Mouse (Mus musculus): ENCODE results near the gene Dusp6.
"Not testable (repeated sequence)": the region's sequence is repeated elsewhere in the genome, so short reads cannot be mapped to it uniquely, and the experiment has no call there.

Gene Dusp6

DNA sequence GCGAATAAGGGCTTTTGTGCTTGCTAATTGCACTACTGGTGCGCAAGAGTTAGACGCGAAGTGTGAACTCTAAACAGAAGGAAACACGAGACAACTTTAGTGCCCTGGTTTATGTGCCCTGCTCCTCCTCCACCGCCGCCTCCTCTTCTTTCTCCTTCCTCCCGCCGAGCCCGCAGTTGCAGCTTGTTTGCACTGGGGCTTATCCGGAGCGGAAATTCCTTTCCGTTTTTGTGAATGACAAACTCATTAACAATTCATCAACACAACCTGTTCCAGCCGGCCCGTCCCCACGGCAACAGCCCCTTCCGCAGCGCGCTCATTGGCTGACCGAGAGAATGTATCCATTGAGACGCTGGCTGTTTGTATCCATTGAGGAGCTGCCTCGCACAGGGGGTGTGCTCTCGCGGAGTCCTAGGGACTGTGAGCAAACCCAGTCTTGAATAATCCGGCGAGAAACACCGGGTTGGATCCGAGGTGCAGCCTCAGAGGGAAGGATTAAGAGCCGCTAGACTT lies at the start of gene Dusp6:
TSS of gene Dusp6 (plus strand) at position 365 of the 513 bp plus-strand sequence.
- peak; percentile 92 for DNase-seq (ENCODE audit: low read depth, low spot score)

DNA sequence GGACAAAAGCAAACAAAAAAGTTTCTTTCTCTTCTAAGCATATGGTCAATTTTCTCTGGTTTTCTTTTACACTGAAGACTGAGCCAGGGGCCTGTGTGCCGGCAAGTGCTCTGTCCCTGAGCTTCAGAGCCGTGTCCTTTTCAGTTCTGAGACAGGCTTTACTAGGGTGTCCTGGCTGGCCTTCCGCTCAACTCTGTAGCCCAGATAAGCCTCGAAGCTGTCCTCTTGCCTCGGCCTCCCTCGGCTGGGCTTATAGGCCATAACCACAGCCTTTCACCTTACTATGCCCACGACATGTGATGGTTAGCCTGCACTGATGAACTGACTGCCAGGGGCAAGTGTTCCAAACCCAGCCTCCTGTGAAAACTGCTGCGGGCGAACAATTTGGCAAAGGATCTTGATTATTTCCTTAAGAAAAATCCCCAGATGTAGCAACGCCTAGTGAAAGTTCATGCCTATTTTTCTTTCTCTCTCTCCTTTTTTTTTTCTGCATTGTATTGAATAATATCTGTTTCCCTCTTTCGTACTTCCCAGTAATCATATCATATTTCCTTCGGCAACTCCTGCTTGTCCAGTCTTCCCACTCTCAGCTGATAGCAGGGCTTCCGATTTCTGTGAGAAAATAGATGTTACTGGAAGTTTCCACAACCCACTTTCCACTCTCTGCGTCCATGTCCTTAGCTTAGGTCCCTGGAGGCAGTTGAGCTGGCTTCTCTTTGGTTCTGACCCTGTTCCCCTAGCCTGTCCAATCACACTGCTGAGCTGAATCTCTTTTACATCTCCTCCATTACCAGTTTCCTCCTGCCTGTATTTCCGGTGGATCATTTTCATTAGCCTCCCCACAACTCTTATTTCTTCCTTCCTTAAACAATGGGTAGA lies 48.4 kb upstream of the Dusp6 start:
- no peak for DNase-seq (ENCODE audit: low read depth, low spot score)

DNA sequence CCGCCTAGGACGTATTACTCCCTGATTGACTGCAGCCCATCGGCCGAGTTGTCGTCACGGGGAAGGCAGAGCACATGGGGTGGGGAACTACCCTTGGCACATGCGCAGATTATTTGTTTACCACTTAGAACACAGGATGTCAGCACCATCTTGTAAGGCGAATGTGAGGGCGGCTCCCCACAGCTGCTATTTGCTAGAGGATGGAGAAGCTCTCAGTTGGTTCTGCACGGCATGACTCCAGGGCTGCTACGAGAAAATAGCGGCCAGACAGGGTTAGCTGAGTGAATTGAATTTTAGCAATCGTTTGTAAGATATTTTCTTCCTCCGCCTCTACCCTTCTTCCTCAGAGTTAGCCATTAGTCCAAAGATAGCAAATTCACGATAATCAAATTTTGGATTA lies 46.5 kb upstream of the Dusp6 start:
- not testable (repeated sequence) for DNase-seq (ENCODE audit: low read depth, low spot score)

DNA sequence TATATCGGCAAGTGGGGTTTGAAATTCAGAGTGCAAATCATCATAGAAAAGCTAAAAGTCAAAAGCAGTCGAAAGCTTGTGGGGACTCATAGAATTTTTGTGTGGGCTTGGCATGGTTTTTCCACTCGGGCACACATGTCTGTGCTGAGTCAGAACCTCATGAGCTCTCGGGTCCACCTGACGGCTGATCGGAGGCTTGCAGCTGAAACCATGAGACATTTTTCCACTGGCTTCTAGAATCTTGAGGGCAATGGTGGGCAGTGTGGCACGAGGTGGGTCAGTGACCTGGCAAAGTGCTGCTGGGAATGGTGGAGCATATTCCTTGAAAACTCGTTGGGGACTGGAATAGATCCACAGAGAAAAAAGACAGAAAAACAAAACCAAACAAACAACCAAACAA lies 41.5 kb upstream of the Dusp6 start:
- peak; percentile 65 for DNase-seq (ENCODE audit: low read depth, low spot score)

DNA sequence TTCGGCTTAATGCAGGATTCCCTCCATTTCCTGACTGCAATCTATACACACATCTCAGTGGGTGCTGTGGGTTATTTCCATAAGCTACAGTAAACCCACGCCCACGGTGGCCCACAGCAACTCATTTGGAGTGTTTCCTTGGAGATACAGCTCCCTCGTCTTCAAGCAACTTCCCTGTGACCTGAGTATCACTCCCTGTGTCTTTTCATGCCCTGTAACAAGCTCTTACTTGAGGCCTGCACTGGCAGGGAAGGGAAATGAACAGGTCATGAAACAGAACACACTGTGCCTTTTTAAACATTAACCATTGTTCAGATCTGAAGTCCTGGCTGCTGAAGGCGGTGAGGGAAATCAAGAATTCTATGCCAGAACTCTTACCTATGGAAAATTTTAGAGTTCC lies 40.3 kb upstream of the Dusp6 start:
- DNase-seq (ENCODE audit: low read depth, low spot score), result no peak

DNA sequence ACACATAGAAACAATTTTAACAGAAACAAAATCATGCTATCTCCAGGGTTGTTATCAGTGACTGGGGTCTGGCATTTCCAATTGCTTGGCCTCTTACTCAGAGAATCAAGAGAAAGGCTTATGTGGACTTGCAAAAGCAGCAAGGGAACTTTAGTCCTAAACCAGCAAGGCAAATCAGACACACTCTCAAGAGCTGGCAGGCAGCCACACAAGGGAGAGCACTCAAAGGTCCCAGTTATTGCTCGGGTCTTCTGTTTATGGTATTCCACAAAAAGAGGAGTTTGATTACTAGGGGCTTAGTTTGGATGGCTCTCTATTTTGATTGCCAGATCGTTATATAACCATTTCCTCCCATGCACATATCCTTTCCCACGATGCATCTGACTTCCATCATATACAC lies 38.8 kb upstream of the Dusp6 start:
- no peak for DNase-seq (ENCODE audit: low read depth, low spot score)

DNA sequence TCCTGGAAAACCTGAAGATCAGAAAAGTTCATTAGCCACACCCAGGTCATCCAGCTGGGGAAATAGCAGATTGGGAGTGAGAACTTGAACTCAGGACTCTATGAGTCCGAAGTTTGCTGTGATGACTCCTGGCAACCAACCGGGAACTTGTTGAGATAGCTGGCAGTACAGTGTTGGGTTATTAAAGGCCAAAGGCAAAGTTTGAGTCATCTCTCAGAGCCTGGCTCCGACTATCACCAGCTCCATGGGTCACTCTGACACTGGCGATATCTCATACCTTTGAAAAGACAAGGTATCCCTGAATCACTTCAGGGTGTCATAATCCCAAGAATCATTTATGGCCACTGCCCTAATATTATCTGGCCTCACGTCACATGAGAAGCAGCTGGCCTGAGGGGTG lies 36.2 kb upstream of the Dusp6 start:
- no peak for DNase-seq (ENCODE audit: low read depth, low spot score)

DNA sequence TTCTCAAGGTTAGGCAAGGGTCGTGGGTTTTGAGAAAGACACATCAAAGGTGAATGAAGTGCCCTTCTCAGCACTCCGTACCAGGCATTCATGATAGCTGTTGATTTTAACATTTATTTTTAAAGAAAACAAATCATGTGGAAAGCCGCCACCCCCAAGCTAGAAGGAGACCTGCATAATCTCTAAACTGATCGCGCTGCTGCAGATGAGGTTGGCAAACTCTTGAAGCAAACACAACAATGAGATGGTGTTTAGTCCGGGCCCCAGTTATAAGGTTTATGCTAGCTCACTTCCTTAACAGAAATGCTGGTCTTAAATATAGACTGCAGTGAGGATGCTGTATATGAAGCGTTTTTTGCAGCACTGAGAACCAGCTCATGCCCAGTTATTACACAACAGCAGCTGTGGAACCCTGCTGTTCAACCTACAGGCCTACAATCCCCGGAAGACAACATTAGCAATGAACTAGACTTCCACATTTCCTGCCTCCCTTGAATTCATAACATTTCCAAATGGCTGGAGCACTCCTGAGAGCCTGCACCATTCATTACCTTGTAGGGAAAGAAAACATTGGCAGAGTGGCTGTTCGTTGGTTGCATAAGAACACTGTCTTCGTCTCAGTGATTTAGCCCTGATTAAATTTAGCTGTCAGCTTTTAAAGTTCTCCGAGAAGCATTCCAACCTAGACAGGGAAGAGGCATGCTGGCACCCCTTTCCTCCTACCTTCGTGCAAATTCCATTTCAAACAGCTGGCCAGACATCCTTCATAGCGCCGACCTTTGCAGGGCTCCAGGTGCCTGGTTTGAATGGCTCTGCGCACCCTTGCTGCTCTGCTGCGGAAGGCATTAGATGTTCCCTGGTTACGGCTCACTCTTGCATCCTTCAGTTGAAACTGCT lies 34.8 kb upstream of the Dusp6 start:
- DNase-seq (ENCODE audit: low read depth, low spot score), result peak; percentile 23

DNA sequence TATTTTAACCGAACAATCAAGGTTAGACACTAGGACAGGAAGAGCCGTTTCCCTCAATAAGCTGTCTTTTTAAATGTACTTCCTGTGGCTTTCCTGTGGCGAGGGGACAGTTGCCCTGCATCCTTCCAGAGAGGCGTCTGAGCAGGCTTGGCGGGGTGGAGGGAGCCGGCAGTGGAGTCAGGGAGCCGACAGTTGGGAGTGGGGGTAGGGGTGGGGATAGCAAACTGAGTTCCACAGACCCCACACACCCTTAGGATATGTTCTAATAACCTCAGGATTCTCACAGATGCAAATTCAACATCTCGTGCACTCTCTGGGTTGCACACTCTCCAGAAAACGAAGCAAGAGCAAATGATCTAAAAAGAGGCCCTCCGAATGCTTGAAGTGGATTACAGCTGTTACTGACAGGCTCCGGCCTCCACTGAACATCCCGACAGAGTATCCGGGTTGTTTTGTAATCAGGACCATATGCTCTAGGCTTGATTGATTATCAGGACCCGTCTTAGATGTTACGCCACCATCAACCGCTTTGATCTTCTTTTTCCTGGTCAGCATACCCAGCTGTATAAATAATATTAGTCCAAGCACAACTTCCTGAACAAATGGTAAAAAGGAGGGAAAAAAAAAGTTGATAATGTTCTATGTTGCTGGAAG lies 33.9 kb upstream of the Dusp6 start:
- DNase-seq (ENCODE audit: low read depth, low spot score), result no peak

DNA sequence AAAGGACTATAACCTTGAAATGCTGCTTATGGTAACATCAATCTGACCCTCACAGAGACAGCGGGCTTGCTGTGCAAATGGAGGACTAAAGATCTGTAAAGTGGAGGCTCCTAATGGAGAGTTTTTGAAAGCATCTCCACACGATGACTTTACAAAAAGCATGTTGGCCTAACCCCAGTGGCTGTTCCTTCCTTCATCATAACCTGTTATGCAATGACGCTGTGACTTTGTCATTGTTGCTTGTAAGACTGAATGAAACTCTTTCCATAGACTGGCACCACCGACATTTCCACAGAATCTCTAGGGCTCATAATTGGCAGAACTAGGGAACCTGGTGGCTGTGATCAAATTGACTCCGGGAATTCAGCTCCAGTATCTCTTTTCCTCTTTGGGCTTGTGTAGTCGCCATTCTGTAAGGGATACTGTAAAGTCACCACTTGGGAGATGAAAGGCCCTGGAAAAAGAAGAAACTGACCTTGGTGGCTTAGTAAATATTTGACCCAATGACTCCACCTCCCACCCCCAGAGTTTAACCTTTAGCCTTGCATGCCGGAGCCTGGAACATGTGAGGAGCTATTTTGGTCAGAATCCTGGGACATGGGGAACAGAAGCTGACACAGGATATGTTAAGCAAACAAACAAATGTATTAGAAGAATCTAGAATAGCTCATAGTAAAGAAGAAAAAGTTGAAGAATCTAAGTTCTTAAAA lies 30.4 kb upstream of the Dusp6 start:
- DNase-seq (ENCODE audit: low read depth, low spot score), result no peak

DNA sequence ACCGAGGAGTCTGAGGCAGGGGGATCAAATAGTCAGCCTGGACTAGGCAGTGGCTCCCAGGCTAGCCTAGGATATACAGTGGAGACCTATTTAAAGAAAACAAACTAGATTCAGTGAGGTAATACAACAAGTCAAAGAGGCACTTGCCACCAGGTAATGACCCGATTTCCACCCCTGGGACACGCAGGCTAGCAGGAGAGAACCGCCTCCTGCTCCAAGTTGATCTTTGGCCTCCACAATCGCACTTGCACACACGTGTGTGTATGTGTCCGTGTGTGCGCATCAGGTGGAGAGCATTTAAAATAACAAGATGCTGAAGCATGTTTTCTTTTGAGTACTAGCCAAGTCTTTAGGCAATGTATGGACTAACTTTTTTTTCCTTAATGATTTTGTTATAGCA lies 28.7 kb upstream of the Dusp6 start:
- DNase-seq (ENCODE audit: low read depth, low spot score), result no peak

DNA sequence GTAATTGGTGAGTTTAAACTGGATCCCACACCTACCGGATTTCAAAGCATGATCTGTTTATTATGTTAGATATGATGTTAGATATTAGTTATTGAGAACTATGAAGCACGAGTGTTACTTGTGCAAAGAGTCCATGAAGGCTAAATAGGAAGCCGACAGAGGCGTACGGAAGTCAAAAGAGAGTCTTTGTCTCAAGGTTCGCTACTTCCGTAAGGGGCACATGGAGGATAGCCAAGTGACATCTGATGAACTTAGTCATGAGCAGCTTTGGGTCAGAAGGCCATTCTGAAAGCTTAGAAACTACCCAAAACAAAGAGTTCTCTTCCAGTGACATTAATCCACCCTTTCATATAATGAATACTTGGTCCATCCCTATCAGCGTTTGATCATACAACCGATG lies 27.9 kb upstream of the Dusp6 start:
- no peak for DNase-seq (ENCODE audit: low read depth, low spot score)

DNA sequence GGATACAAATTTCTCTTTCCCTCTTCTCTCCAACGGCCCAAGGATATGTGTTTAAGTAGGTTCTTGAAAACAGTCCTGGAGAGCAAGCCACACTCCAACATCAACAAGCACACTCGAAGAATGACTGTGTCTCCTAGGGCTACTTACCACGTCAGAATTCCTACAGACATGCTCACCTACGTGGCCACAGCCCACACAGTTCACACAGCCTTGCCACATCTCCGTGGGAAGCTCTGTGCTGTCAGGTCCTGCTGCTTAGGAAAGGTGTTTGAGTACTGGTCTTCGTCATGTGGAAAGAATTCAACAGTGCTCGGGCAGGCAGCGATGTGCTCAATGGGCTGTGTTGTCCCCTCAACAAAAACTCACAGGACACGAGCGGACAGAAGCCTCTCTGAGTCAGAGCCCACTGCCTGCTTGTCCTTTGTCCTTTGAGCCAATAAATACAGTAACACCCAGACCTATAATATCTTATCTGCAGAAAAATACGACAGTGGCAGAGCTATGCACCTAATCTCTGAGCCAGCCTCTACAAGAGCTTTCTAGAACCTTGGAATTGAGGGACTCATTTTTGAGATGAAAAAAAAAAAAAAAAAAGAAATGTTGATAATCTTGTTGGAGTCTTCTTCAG lies 25.7 kb upstream of the Dusp6 start:
- DNase-seq (ENCODE audit: low read depth, low spot score), result no peak

DNA sequence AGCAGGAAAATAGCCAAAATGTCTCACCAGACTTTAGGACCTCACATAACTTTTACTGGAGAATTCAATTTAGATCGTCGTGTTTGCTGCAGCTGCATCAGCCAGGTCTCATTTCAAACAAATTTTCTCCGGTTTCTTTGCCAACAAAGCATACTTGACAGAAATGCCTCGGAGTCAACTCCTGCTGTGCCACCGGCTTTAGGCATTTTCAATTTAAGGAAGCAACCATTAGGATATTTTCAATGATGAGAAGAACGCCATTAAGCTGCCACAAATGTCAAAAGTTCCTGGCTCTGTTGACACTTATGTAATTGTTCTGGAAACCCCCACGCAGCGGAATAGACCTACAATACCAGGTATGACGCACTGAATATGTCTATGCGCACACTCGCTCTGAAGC lies 24.5 kb upstream of the Dusp6 start:
- no peak for DNase-seq (ENCODE audit: low read depth, low spot score)

DNA sequence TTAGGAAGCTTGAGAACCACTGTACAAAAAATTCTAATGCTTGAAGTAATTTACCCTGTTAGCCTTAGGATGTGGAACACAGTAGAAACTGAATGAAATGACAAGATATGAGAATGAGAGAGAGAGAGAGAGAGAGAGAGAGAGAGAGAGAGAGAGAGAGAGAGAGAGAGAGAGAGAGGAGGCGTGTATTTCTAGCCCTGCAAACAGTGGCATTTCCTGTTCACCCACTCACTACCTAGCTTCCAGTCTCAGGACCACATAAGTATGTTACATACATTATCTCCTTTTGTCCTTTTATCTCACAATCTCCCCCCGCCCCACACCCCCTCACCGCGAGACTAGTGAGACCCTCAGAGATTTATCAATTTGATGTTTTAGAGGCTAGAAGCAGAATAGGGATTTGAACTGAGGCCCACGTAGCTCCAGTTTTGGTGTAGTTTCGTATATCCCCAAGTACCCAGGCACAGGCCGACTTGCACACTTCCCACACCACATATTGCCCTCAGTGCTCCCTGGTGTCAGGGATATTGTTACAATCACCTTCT lies 21.7 kb upstream of the Dusp6 start:
- DNase-seq (ENCODE audit: low read depth, low spot score), result peak; percentile 59

DNA sequence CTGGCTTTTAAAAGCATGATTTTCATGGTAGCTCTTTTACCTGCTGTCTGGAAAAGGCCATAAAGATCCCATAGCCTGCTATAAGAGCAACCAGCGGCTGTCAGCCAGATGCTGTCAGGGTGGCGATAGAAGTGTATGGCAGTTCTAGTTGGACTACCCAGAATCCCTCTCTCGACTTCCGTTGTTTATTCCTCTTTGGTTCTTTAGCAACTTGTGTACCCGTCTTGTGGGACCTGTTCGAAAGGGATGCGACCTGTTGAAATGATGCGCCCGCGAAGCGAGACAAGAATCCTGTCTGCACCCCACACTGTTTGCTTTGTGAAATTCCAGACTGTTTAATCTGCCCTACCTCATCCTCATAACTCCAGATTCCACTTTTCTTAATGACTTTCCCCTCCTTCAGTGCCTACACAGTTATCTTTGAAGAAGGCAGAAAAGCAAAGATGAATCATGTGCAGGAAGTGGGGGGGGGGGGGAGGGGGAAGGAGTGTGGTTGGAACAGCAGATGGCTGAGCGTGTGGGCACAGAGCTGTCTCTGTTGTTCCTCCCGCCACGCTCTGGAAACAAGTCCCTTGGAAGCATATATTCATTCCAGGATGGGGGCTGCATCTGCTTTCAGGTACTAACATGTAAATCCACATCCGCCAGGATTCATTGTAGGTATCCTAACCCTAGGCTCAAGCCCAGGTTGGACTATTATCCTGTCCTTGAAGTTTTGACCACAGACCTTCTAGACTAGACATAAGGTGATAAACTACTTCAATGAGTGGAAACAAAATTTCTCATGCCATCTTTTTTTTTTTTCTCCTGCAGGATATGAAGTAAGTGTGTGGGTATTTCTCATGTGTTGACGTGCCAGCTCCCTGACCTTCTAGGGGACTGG lies 21.0 kb upstream of the Dusp6 start:
- DNase-seq (ENCODE audit: low read depth, low spot score), result peak; percentile 77

DNA sequence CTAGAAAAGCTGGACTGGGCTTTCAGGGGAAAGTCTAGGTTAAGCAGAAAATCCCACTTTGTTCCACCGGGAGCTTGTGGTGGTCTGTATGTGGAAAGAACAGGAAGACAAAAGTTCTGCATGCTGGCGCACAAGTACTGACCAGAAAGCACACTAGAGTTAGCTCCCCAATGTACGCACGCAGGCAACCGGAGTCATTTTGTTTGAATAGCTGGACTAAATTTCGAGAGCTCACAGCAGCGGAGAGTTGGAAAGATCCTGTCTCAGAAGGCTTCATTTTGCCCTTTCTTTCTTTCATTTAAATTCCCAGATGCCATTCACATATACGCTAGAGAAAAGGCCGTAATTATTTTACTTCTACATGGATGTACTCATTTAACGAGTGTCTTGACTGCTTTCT lies 20.3 kb upstream of the Dusp6 start:
- DNase-seq (ENCODE audit: low read depth, low spot score), result no peak

DNA sequence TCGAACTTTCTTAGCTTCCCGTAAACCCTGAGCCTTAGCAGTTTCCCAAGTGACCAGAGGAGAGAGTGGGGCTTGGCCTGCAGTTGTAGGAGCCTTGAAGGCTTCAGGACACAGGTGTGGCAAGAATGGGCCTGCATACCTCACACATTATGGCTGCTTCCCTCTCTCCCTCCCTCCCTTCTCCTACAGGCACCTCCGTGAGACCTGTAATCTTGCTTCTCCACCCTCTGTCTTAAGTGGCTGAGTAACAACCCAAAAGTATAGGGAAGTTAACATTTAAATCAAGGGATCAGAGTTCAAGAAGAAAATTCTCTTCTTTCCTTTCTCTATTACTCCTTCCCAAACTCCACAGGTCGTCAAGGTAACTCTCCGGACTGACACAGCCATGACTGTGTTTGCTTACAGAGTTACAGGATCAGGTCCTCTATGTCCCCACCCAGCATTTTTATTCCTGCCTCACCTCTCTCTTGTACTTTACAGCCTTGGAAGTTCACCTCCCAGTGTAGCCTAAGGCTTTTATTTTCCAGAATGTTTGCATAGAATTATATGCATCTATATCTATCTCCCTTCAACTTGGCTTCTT lies 19.0 kb upstream of the Dusp6 start:
- DNase-seq (ENCODE audit: low read depth, low spot score), result no peak

DNA sequence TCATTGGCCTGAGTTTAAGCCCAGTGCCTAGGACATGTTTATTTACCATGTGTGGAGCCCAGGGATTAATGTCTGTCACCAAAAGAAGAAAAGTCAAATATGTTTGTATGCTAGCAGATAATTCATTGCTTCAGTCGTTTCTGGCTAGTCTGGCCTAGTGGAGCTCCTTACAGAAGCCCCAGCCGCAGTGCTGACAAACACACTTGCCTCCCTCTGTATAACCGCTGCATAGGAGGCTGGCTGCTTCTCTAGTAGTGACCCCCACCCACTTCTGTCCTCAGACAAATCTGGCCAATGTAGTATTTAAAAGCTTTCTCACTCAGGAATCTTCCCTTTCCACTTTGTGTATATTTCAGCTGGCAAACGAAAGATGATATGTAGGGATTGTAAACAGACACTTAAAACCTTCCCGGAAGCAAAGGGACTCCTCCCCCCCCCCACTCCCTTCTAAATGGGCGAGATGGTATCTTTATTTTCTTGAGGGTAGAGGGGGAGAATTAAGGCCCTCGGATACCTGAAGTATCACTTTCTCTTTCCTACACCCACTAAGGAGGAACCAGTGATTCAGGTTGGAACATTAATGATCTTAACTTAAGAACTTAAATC lies 18.3 kb upstream of the Dusp6 start:
- peak; percentile 44 for DNase-seq (ENCODE audit: low read depth, low spot score)

All from CD4-positive, CD25-positive, alpha-beta regulatory T cell, adult 2 months (primary cell).